Mouse (Mus musculus): ENCODE measurements around the gene Ces2c. TPM values are rescaled to one million over a fixed set of nuclear protein-coding genes. Genes with fewer than 3 reads are reported as not detected.
"Not testable (repeated sequence)": the region's sequence is repeated elsewhere in the genome, so short reads cannot be mapped to it uniquely, and the experiment has no call there.

Ces2c gene
- not detected in 2 replicates for polyA plus RNA-seq (2012; rRNA removed)

DNA sequence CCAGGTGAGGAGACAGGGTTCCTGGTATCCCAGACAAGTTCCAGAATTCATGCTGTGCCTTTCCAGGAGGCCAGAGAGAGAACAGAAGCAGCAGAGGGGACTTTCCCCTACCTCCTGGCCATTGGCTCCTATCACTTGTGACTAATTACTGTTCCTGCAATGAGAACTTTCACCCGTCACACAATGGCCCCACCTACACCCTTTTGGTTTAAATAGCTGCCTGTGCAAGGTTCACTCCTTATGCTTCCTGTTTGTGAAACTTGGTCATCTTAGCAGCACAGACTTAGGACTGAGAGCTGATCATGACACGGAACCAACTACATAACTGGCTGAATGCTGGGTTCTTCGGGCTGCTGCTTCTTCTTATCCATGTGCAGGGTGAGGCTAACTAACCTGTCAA is at the start of gene Ces2c:
TSS of gene Ces2c (plus strand) at position 238 of the 400 bp plus-strand sequence.
- no peak for DNase-seq (ENCODE audit: extremely low spot score in 1 of 2, low spot score in 1 of 2)

DNA sequence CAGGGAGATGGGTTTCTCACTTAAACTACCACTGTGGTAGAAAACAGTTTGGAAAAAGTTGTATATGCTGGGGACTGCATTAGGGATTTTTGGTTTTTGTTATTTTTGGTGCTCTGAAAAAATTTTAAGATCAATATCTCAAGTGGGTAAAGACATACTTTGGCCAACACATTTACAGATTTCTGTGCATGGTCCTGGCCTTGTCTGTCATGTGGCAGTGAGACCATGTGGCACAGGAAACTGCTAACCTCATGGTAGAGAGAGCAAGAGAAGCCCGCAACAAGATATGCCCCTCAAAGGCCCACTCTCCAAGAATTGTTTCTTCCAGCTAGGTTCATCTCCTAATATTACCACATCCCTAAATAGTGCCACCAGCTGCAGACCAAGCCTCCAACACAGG is 47.5 kb upstream of the Ces2c start:
- no peak for DNase-seq (ENCODE audit: extremely low spot score in 1 of 2, low spot score in 1 of 2)

DNA sequence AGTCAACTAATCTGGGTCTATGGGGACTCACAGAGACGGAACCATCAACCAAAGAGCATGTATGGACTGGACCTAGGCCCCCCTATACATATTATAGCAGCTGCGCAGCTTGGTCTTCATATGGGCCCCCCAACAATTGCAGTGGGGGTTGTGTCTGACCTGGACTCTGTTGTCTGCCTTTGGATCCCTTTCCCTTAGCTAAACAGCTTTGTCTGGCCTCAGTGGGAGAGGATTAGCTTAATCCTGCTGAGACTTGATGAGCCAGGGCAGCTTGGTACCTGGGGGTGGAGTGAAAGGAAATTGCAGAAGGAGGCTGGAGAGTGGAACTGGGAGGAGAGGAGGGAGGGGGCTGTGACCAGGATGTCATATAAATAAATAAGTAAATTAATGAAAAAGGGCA is 40.7 kb upstream of the Ces2c start:
- no peak for DNase-seq (ENCODE audit: extremely low spot score in 1 of 2, low spot score in 1 of 2)

DNA sequence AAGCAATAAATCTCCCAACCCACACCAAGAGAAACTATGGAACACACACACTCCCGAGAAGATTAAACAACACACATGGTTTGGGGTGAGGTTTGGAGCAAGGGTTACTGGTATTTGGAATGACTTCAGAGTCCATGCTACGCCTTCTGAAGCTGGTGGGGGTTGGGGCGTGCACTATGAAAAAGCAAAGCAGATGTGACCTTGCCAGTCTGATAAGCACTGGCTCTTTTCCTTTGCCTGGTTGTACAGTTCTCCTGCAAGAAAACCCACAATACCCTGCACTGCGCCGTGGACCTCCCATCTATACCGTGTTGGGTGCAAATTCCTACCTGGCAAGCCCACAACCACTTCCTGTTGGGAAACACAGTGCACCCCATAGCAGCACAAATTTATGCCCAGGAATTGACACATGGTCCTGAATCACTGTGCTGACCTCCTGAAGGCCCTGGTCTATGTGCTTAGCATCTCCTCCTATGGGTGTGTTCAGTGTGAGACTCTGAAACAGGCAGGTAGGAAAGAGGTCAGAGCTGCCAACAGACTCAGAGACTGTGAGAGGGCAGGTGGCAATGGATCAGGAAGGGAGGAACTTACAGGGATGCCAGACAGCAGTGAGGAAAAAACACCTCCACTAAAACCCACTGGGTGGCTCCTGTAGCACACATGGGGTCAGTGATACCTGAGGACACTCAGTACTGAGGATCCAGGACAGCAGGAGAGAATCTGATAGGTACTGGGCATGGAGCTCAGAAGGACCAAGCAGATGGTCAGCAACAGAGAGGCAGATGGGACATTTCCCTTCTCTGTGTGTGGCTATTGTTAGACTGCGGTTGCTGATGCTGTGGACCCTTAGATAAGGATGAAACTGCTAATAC is 38.1 kb upstream of the Ces2c start:
- DNase-seq (ENCODE audit: extremely low spot score in 1 of 2, low spot score in 1 of 2): no peak

DNA sequence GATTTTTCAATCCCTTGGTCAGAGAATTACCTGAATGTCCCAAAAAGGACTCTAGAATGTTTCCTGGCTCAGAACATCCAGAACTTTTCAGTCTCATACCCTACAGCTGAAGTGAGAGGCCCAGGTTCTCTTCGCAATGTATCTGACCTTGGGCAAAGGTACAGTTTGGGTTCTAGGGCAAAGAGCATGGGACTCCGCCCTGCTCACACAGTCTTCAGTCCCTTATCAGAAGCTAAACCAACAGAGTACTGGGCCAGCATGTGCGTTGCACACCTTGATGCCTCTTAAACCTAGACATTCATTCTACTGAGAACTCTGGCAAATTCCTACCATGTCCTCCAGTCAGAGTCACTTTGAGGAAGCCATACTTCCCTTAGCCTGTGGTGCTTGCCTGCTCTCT is 37.4 kb upstream of the Ces2c start:
- no peak for DNase-seq (ENCODE audit: extremely low spot score in 1 of 2, low spot score in 1 of 2)

DNA sequence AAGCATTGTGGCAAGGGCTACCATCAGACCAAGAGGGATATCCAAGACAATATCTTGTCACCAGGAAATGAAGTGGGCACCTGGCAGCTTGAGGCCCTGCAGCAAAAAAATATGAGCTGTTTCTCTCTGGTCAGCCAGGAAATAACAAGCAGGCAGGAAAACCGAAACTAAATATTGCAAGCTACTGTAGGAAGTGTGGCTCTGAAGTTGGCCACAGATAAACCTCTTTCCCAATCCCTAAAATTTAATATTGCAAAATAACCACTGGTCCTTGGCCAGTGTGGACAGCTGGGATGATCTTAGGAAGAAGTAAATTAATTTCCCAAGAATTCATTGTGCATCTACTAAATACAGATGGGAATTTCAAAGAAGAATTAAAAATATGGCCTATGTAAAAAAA is 20.0 kb upstream of the Ces2c start:
- DNase-seq (ENCODE audit: extremely low spot score in 1 of 2, low spot score in 1 of 2): no peak

DNA sequence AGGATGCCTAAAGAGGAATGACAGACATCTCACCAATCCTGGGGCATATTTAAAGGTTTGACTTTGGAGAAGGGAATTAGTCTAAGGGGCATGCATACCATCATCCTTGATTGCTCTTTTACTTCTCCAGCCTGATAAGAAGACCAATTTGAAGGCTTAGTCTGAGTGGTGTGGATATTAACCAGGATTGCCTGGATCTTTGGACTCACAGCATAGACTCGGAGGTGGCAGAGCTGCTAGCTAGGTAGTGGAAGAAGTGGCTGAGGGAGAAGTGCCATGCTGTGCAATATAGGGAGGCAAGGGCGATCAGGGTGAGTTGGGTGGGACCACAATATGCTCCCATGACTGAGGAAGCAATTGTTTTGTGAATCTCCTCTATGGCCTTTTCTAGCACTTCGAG is 18.6 kb upstream of the Ces2c start:
- DNase-seq (ENCODE audit: extremely low spot score in 1 of 2, low spot score in 1 of 2): no peak

DNA sequence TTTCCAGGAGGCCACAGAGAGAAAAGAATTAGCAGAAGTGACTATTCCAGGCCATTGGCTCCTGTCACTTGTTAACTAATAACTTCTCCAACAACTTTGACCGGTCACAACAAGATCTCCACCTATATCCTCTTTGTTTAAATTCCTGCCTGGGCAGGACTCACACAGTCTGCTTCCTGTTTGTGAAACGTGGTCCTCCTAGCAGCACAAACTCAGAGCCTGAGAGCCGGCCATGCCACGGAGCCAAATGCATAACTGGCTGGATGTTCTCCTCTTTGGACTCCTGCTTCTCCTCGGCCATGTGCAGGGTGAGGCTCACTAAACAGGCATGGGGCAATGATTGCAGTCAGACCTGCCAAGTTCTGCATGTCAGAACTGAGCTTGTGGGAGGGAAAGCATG is 15.4 kb upstream of the Ces2c start, which contains the start of gene Ces2b:
TSS of gene Ces2b (plus strand) at position 133 of the 400 bp plus-strand sequence.
- no peak for DNase-seq (ENCODE audit: extremely low spot score in 1 of 2, low spot score in 1 of 2)

DNA sequence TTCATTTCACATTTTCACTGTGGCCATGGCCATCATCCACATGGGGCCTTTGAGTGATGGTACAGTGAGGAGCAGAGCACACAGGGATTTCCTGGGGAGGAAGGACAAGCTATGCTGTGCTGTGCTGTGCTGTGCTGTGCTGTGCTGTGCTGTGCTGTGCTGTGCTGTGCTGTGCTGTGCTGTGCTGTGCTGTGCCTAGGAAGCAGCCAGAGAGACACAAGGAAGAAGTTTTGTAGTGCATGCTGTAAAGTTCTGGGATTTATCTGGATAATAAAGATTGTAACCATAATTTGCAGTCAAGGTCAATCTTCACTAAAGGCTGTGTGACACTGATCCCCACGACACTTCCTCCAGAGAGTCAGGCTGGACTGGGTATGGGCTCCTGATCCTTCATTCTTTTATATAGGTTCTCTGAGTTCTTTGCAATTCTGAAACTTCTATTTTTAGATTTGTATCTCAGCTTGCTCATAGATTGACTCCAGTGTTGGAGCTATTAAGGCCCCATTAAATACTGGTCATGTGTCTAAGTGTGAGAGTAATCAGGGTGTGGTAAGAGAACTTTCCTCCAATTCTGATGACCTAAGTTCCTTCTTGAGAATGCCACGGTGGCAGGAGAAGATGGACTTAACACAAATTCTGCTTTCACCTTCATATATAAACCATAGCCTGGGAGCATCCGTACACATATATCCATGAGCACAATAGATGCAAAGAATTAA is 5.3 kb upstream of the Ces2c start:
- DNase-seq (ENCODE audit: extremely low spot score in 1 of 2, low spot score in 1 of 2): no peak

DNA sequence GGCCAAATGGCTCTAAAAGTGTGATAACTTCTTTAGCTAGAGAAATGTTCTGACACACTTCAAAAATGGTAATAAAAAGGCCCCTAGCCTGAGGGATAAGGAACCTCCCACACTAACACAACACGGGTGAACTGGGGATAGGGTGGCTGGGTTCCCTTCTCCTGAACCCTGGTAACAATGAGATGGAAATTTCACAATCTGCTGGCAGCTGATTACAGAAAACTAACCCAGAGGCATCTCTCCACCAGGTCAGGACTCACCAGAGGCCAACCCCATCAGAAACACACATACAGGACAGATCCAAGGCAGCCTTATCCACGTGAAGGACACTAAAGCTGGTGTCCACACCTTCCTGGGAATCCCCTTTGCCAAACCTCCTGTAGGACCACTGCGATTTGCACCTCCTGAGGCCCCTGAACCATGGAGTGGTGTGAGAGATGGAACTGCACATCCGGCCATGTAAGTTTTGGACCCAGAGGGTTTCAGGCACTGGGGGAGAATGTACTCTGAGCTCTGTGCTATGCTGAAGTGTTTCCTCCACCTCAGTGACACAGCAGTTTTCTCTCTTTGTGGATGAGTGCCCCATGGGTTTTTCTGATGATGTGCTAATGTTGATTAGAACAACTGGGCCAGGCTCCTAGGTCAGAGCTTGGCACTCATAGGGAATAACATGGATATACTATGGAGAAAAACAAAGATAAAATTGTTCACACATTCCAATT is 1.0 kb downstream of the Ces2c start:
- DNase-seq (ENCODE audit: extremely low spot score in 1 of 2, low spot score in 1 of 2): no peak

DNA sequence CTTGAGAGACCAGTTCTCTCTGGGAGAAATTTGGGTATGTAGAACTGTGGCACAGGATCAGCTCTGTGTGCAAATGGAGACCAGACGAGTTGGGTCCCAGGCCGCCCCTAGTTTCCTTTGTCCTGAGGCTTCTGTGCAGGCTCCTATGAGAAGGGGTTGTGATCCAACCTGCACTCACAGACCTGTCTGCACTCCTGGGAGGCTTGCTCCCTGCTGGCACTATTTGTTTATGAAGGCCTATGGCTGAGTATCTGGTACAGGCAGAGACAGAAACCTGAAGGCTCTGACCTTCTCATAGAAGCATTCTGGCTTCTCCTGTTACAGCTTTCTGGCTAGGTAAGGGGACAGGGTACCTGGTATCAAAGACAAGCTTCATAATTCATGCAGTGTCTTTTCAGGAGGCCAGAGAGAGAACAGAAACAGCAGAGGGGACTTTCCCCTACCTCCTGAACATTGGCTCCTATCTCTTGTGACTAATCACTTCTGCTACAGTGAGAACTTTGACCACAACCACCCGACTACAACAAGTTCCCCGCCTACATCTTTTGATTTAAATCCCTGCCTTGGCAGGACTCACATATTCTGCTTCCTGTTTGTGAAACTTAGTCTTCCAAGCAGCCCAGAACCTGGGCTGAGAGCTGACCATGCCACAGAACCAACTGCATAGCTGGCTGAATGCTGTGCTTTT is 20.1 kb downstream of the Ces2c start:
- DNase-seq (ENCODE audit: extremely low spot score in 1 of 2, low spot score in 1 of 2): not testable (repeated sequence)

DNA sequence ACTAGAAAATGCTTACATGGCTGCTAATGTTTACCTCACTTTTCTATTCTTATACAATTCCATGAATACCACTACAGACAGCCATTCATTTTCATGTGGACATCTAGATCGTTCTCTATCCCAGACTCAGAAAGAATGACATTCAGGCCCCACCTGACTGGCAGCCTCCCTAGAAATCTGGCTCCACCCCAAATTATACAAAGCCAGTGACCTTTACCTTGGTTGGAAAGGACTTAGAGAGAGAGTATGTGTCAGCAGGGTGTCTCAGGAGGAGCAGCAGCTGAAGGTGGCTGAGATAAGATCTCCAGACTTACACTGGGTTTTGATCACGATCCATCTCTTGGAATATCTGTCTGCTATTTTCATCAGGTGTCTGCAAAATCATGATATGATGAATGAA is 22.0 kb downstream of the Ces2c start:
- not testable (repeated sequence) for DNase-seq (ENCODE audit: extremely low spot score in 1 of 2, low spot score in 1 of 2)

DNA sequence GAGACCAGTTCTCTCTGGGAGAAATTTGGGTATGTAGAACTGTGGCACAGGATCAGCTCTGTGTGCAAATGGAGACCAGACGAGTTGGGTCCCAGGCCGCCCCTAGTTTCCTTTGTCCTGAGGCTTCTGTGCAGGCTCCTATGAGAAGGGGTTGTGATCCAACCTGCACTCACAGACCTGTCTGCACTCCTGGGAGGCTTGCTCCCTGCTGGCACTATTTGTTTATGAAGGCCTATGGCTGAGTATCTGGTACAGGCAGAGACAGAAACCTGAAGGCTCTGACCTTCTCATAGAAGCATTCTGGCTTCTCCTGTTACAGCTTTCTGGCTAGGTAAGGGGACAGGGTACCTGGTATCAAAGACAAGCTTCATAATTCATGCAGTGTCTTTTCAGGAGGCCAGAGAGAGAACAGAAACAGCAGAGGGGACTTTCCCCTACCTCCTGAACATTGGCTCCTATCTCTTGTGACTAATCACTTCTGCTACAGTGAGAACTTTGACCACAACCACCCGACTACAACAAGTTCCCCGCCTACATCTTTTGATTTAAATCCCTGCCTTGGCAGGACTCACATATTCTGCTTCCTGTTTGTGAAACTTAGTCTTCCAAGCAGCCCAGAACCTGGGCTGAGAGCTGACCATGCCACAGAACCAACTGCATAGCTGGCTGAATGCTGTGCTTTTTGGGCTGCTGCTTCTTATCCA is 39.5 kb downstream of the Ces2c start:
- DNase-seq (ENCODE audit: extremely low spot score in 1 of 2, low spot score in 1 of 2): not testable (repeated sequence)

DNA sequence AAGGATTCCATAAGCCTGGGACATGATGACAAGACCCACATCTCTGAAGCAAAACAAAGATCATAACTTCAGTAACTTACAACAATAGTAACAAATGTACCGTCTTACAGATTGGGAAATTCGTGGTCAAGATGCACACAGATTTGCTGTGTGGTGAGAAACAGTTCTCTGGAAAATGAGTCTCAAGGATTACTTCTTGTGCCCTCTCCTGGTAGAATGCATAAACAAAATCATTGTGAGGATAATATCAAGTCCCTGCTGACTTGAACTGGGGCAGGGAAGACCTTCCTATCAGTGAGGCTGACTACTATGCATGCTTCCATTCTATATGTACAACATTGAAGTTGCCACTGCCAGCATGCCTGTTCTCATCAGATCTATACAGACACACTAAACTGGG is 54.9 kb downstream of the Ces2c start:
- DNase-seq (ENCODE audit: extremely low spot score in 1 of 2, low spot score in 1 of 2): no peak

Other genes with a start within 250 kb of the Ces2c start
- not detected in 2 replicates for gene Cdh16, start 222.7 kb upstream of the Ces2c start, polyA plus RNA-seq (2012; rRNA removed)
- 4.0 and 4.1 TPM in 2 replicates for gene Rrad, start 215.7 kb upstream of the Ces2c start, polyA plus RNA-seq (2012; rRNA removed)
- 50.2 and 70.7 TPM in 2 replicates for gene Ciao2b, start 205.1 kb upstream of the Ces2c start, polyA plus RNA-seq (2012; rRNA removed)
- not detected in 2 replicates for gene Ces2a, start 113.1 kb upstream of the Ces2c start, polyA plus RNA-seq (2012; rRNA removed)
- 0.04 and 0.08 TPM in 2 replicates for gene Ces2b, start 15.5 kb upstream of the Ces2c start, polyA plus RNA-seq (2012; rRNA removed)
- gene Ces2e, start 79.2 kb downstream of the Ces2c start, polyA plus RNA-seq (2012; rRNA removed): 0.04 TPM in 1 of 2 replicates, not detected in the other
- not detected in 2 replicates for gene Ces2f, start 100.3 kb downstream of the Ces2c start, polyA plus RNA-seq (2012; rRNA removed)
- gene Ces2g, start 114.7 kb downstream of the Ces2c start, polyA plus RNA-seq (2012; rRNA removed): 0.19 and 0.22 TPM in 2 replicates
- gene Ces2h, start 153.8 kb downstream of the Ces2c start, polyA plus RNA-seq (2012; rRNA removed): not detected in 2 replicates
- gene Ces3a, start 201.5 kb downstream of the Ces2c start, polyA plus RNA-seq (2012; rRNA removed): not detected in 2 replicates
- not detected in 2 replicates for gene Ces3b, start 236.7 kb downstream of the Ces2c start, polyA plus RNA-seq (2012; rRNA removed)

Measured in frontal cortex, adult 2 months (tissue).